Mouse (Mus musculus): ENCODE data around the gene Cyp2c23. TPM values are rescaled to one million over a fixed set of nuclear protein-coding genes. Genes with fewer than 3 reads are reported as not detected.

Cyp2c23 gene
- polyA plus RNA-seq (2015; fragmentation: Nextera tagmentation; extraction: Ambion mirVana), result 0.13 TPM in 1 of 2 replicates, not detected in the other

- WGBS, result 69% methylated on average over 7 of the region's 8 CpGs
- H3K4me2 ChIP-seq, result no peak within 1 kb of the TSS
- H3K27me3 ChIP-seq, result no peaks in the 10 kb centered on the region
- ATAC-seq (ENCODE audit: low FRiP score, low read depth), result no peak
- no peaks in the 10 kb centered on the region for H3K9me3 ChIP-seq
- no peak within 1 kb of the TSS for H3K27ac ChIP-seq (replicated peaks)
- no peaks in the 10 kb centered on the region for H3K4me1 ChIP-seq (replicated peaks)
- H3K9ac ChIP-seq, result no peak within 1 kb of the TSS
- no peak within 1 kb of the TSS for H3K4me3 ChIP-seq
- 0 out of 2 replicates have a peak, but pooled peaks cover 2% of the 10 kb centered on the region for H3K36me3 ChIP-seq
Measured at GRCm38 (mm10) chr19:44028972-44029371, at the start of gene Cyp2c23. TSS of gene Cyp2c23 (minus strand) at chr19:44029208.

GRCm38 (mm10) chr19:44077024-44077423, 48.0 kb upstream of the Cyp2c23 start:
- Histone ChIP-seq H3K9me3 (no peaks in the 10 kb centered on the region), H3K36me3 (peaks cover 61% of the 10 kb centered on the region), H3K9ac (no peak overlapping the region), H3K27me3 (no peaks in the 10 kb centered on the region), H3K4me3 (no peak overlapping the region), H3K4me1 (replicated peaks) (no peaks in the 10 kb centered on the region), H3K27ac (replicated peaks) (no peak overlapping the region), H3K4me2 (no peak overlapping the region)
- WGBS, result 91% methylated on average over 4 of the region's 4 CpGs
- no peak for ATAC-seq (ENCODE audit: low FRiP score, low read depth)

GRCm38 (mm10) chr19:44076457-44076856, 47.4 kb upstream of the Cyp2c23 start:
- Histone ChIP-seq H3K27ac (replicated peaks) (no peak overlapping the region), H3K9me3 (no peaks in the 10 kb centered on the region), H3K4me2 (no peak overlapping the region), H3K27me3 (no peaks in the 10 kb centered on the region), H3K4me1 (replicated peaks) (no peaks in the 10 kb centered on the region), H3K9ac (no peak overlapping the region), H3K4me3 (no peak overlapping the region), H3K36me3 (peaks cover 61% of the 10 kb centered on the region)
- WGBS, result 90% methylated on average over 9 of the region's 9 CpGs
- ATAC-seq (ENCODE audit: low FRiP score, low read depth), result no peak

- H3K9ac ChIP-seq, result no peak overlapping the region
- 84% methylated on average over 11 of the region's 11 CpGs for WGBS
- H3K4me2 ChIP-seq, result no peak overlapping the region
- peaks cover 52% of the 10 kb centered on the region for H3K36me3 ChIP-seq
- peaks cover 2% of the 10 kb centered on the region; the same call in 1 of the 2 replicates for H3K4me1 ChIP-seq (replicated peaks)
- ATAC-seq (ENCODE audit: low FRiP score, low read depth), result no peak
- no peaks in the 10 kb centered on the region for H3K9me3 ChIP-seq
- no peak overlapping the region for H3K4me3 ChIP-seq
- no peak overlapping the region for H3K27ac ChIP-seq (replicated peaks)
- no peaks in the 10 kb centered on the region for H3K27me3 ChIP-seq
Measured at GRCm38 (mm10) chr19:44074986-44075385, 46.0 kb upstream of the Cyp2c23 start.

- no peak overlapping the region for H3K4me2 ChIP-seq
- H3K27me3 ChIP-seq, result no peaks in the 10 kb centered on the region
- no peak overlapping the region for H3K27ac ChIP-seq (replicated peaks)
- WGBS, result 64% methylated on average over 5 of the region's 5 CpGs
- peaks cover 20% of the 10 kb centered on the region for H3K36me3 ChIP-seq
- no peak overlapping the region for H3K4me3 ChIP-seq
- H3K4me1 ChIP-seq (replicated peaks), result peaks cover 19% of the 10 kb centered on the region
- ATAC-seq (ENCODE audit: low FRiP score, low read depth), result no peak
- H3K9me3 ChIP-seq, result no peaks in the 10 kb centered on the region
- no peak overlapping the region for H3K9ac ChIP-seq
Measured at GRCm38 (mm10) chr19:44071166-44071565, 42.2 kb upstream of the Cyp2c23 start.

GRCm38 (mm10) chr19:44069914-44070232, 40.9 kb upstream of the Cyp2c23 start:
- peak overlapping the region; percentile 80 for H3K27ac ChIP-seq (replicated peaks)
- no peaks in the 10 kb centered on the region for H3K9me3 ChIP-seq
- no peaks in the 10 kb centered on the region for H3K27me3 ChIP-seq
- peaks cover 19% of the 10 kb centered on the region for H3K4me1 ChIP-seq (replicated peaks)
- WGBS, result 9% methylated on average over 4 of the region's 4 CpGs
- H3K4me2 ChIP-seq, result peak overlapping the region; percentile 66
- H3K9ac ChIP-seq, result peak overlapping the region; percentile 83
- H3K4me3 ChIP-seq, result peak overlapping the region; percentile 76
- H3K36me3 ChIP-seq, result peaks cover 13% of the 10 kb centered on the region
- no peak for ATAC-seq (ENCODE audit: low FRiP score, low read depth)

GRCm38 (mm10) chr19:44069121-44069913, 40.3 kb upstream of the Cyp2c23 start, which contains the start of gene Erlin1:
TSS of gene Erlin1 (minus strand) at chr19:44069785.
- under 1% methylated on average over 72 of the region's 75 CpGs for WGBS
- no peaks in the 10 kb centered on the region for H3K9me3 ChIP-seq
- peak within 1 kb of the TSS; percentile 80 for H3K27ac ChIP-seq (replicated peaks)
- H3K36me3 ChIP-seq, result peaks cover 13% of the 10 kb centered on the region; the same call in 1 of the 2 replicates
- peaks cover 19% of the 10 kb centered on the region for H3K4me1 ChIP-seq (replicated peaks)
- H3K4me2 ChIP-seq, result peak within 1 kb of the TSS; percentile 66
- H3K9ac ChIP-seq, result peak within 1 kb of the TSS; percentile 83
- H3K27me3 ChIP-seq, result no peaks in the 10 kb centered on the region
- ATAC-seq (ENCODE audit: low FRiP score, low read depth), result peak; percentile 95
- peak within 1 kb of the TSS; percentile 76 for H3K4me3 ChIP-seq

GRCm38 (mm10) chr19:44068232-44068631, 39.2 kb upstream of the Cyp2c23 start:
- Histone ChIP-seq H3K4me2 (peak overlapping the region; percentile 66), H3K27me3 (no peaks in the 10 kb centered on the region), H3K36me3 (0 out of 2 replicates have a peak, but pooled peaks cover 12% of the 10 kb centered on the region), H3K4me1 (replicated peaks) (peaks cover 19% of the 10 kb centered on the region), H3K9ac (peak overlapping the region; percentile 83; the same call in 1 of the 2 replicates), H3K9me3 (no peaks in the 10 kb centered on the region), H3K27ac (replicated peaks) (no peak overlapping the region), H3K4me3 (peak overlapping the region; percentile 76)
- 85% methylated on average over 4 of the region's 4 CpGs for WGBS
- ATAC-seq (ENCODE audit: low FRiP score, low read depth), result no peak

- H3K4me3 ChIP-seq, result no peak overlapping the region
- WGBS, result 86% methylated on average over 9 of the region's 9 CpGs
- H3K36me3 ChIP-seq, result peaks cover 9% of the 10 kb centered on the region; the same call in 1 of the 2 replicates
- no peak overlapping the region for H3K27ac ChIP-seq (replicated peaks)
- no peak overlapping the region for H3K9ac ChIP-seq
- no peaks in the 10 kb centered on the region for H3K27me3 ChIP-seq
- H3K9me3 ChIP-seq, result no peaks in the 10 kb centered on the region
- H3K4me2 ChIP-seq, result no peak overlapping the region
- peaks cover 19% of the 10 kb centered on the region for H3K4me1 ChIP-seq (replicated peaks)
- ATAC-seq (ENCODE audit: low FRiP score, low read depth), result no peak
Measured at GRCm38 (mm10) chr19:44067323-44068049, 38.5 kb upstream of the Cyp2c23 start.

GRCm38 (mm10) chr19:44064734-44065133, 35.7 kb upstream of the Cyp2c23 start:
- Histone ChIP-seq H3K27me3 (no peaks in the 10 kb centered on the region), H3K4me3 (no peak overlapping the region), H3K4me2 (no peak overlapping the region), H3K4me1 (replicated peaks) (peaks cover 16% of the 10 kb centered on the region), H3K9ac (no peak overlapping the region), H3K27ac (replicated peaks) (no peak overlapping the region), H3K9me3 (no peaks in the 10 kb centered on the region), H3K36me3 (peaks cover 23% of the 10 kb centered on the region)
- WGBS, result 98% methylated on average over 2 of the region's 2 CpGs
- ATAC-seq (ENCODE audit: low FRiP score, low read depth), result no peak

GRCm38 (mm10) chr19:44063773-44064172, 34.8 kb upstream of the Cyp2c23 start:
- Histone ChIP-seq H3K27me3 (no peaks in the 10 kb centered on the region), H3K9me3 (no peaks in the 10 kb centered on the region), H3K36me3 (peaks cover 30% of the 10 kb centered on the region), H3K4me1 (replicated peaks) (peaks cover 14% of the 10 kb centered on the region), H3K4me3 (no peak overlapping the region), H3K27ac (replicated peaks) (no peak overlapping the region), H3K9ac (no peak overlapping the region), H3K4me2 (no peak overlapping the region)
- ATAC-seq (ENCODE audit: low FRiP score, low read depth), result no peak
- WGBS, result 90% methylated on average over 7 of the region's 7 CpGs

- Histone ChIP-seq H3K9ac (no peak overlapping the region), H3K4me1 (replicated peaks) (no peaks in the 10 kb centered on the region), H3K9me3 (no peaks in the 10 kb centered on the region), H3K36me3 (peaks cover 49% of the 10 kb centered on the region), H3K4me2 (no peak overlapping the region), H3K27me3 (no peaks in the 10 kb centered on the region), H3K4me3 (no peak overlapping the region), H3K27ac (replicated peaks) (no peak overlapping the region)
- ATAC-seq (ENCODE audit: low FRiP score, low read depth), result no peak
- WGBS, result 91% methylated on average over 3 of the region's 3 CpGs
Measured at GRCm38 (mm10) chr19:44060226-44060625, 31.2 kb upstream of the Cyp2c23 start.

All from hindbrain, embryonic 15.5 days (tissue).